In genomic region chr1:177518897-177519513, GRCm38 (mm10) we compare ENCODE assay signal across 10 mouse cellular contexts.
DNase-seq lines count a peak whose midpoint lies in the region; ATAC-seq lines count a peak whose summit lies in the region.
"Had no signal": no experiment of that assay in that cellular context is flagged by ENCODE, and none has a peak within 500 bp of the region (broad histone marks: within the 10 kb centered on the region; RNA-seq: fewer than 3 reads in every experiment).

No protein-coding gene starts in this region.

- no peak overlapping the region for H3K27ac ChIP-seq in hindbrain, embryonic 12.5 days
- no peak overlapping the region for H3K27ac ChIP-seq in midbrain, embryonic 11.5 days (ENCODE audit: low read depth, low read length)

- no peaks in the 10 kb centered on the region for H3K9me3 ChIP-seq in hindbrain, embryonic 12.5 days (replicated peaks)
- H3K9me3 ChIP-seq in midbrain, embryonic 11.5 days (ENCODE audit: control insufficient read depth, low read length), result no peaks in the 10 kb centered on the region

- DNase-seq in retina, embryonic 14.5 days (ENCODE audit: low spot score), result peak; percentile 38
- DNase-seq in retina, postnatal 1 day, result no peak
- peak; percentile 89 for DNase-seq in midbrain, embryonic 11.5 days (ENCODE audit: low spot score, missing footprints)
- no peak for DNase-seq in cerebellum, adult 8-10 months
- no peak for DNase-seq in right cerebral cortex, adult 18-20 months
- no peak for DNase-seq in testis, postnatal 10 days (ENCODE audit: low spot score)
- DNase-seq in ovary, postnatal 10 days (ENCODE audit: low spot score), result no peak
- DNase-seq: lung, postnatal 36 days had no signal

- H3K4me3 ChIP-seq in hindbrain, embryonic 12.5 days, result no peak overlapping the region
- no peak overlapping the region for H3K4me3 ChIP-seq in midbrain, embryonic 11.5 days (ENCODE audit: low read depth, low read length)

- no peaks in the 10 kb centered on the region for H3K27me3 ChIP-seq in hindbrain, embryonic 12.5 days
- no peaks in the 10 kb centered on the region for H3K27me3 ChIP-seq in midbrain, embryonic 11.5 days (ENCODE audit: control insufficient read depth, insufficient read depth, low read length)

- no peak overlapping the region for H3K9ac ChIP-seq in hindbrain, embryonic 12.5 days
- H3K9ac ChIP-seq in midbrain, embryonic 11.5 days (ENCODE audit: low read length), result no peak overlapping the region

- H3K36me3 ChIP-seq in hindbrain, embryonic 12.5 days, result no peaks in the 10 kb centered on the region
- H3K36me3 ChIP-seq in midbrain, embryonic 11.5 days (ENCODE audit: control insufficient read depth, insufficient read depth, low read length), result no peaks in the 10 kb centered on the region

- 22% methylated on average over 13 of the region's 13 CpGs for WGBS in hindbrain, embryonic 12.5 days
- 37% methylated on average over 13 of the region's 13 CpGs for WGBS in midbrain, embryonic 11.5 days

- peak; percentile 38; the same call in 1 of the 2 replicates for ATAC-seq in hindbrain, embryonic 12.5 days (ENCODE audit: low FRiP score)
- peak; percentile 67 for ATAC-seq in midbrain, embryonic 11.5 days (ENCODE audit: low FRiP score)

- peaks cover 16% of the 10 kb centered on the region for H3K4me1 ChIP-seq in hindbrain, embryonic 12.5 days
- H3K4me1 ChIP-seq in midbrain, embryonic 11.5 days (ENCODE audit: control insufficient read depth, insufficient read depth, low read length), result peaks cover 16% of the 10 kb centered on the region

- H3K4me2 ChIP-seq in hindbrain, embryonic 12.5 days (replicated peaks), result peak overlapping the region; percentile 22
- H3K4me2 ChIP-seq in midbrain, embryonic 11.5 days, result no peak overlapping the region
- H3K4me2 ChIP-seq: liver, embryonic 11.5 days had no signal

Comparison
In these comparisons a context has a peak if more than half of its experiments do, and no peak if none do; other contexts are left out.
1. DNase-seq: peak in retina, embryonic 14.5 days (single experiment) and midbrain, embryonic 11.5 days (single experiment); none in retina, postnatal 1 day (single experiment), cerebellum, adult 8-10 months (single experiment), right cerebral cortex, adult 18-20 months (single experiment), testis, postnatal 10 days (single experiment) and ovary, postnatal 10 days (single experiment).